8 mouse cellular contexts compared by ENCODE assay signal in genomic region chr4:147936331-147936954, GRCm38 (mm10). TPM values are rescaled to one million over a fixed set of nuclear protein-coding genes. Genes with fewer than 3 reads are reported as not detected.
DNase-seq lines count a peak whose midpoint lies in the region; ATAC-seq and TF ChIP-seq lines count a peak whose summit lies in the region.

TSS of gene Plod1 (minus strand) at chr4:147936767.

- TF ChIP-seq CTCF in layer of hippocampus, adult 2 months (conservative IDR thresholded peaks at IDR 0.05) = no peak
- no peak for TF ChIP-seq CTCF in lung, adult 2 months (IDR thresholded peaks at IDR 0.05; ENCODE audit: insufficient read depth, low read length)

- H3K36me3 ChIP-seq in neural tube, embryonic 15.5 days = no peaks in the 10 kb centered on the region

- peak; percentile 89 for DNase-seq in MN1 (ENCODE audit: low spot score)
- DNase-seq in cerebellum, adult 9-11 months = peak; percentile 69
- peak; percentile 90 for DNase-seq in heart, postnatal 4 days
- DNase-seq in layer of hippocampus, adult 2 months (ENCODE audit: low spot score in 2 of 2) = peak; percentile 79 to 80
- DNase-seq in lung, adult 2 months = peak; percentile 88
- peak; percentile 58 to 65 for DNase-seq in thymus, adult 18-20 months

- peak within 1 kb of the TSS; percentile 89 for H3K27ac ChIP-seq in layer of hippocampus, adult 2 months
- peak within 1 kb of the TSS; percentile 69 for H3K27ac ChIP-seq in neural tube, embryonic 15.5 days (replicated peaks)

- H3K4me3 ChIP-seq in layer of hippocampus, adult 2 months = peak within 1 kb of the TSS; percentile 82
- H3K4me3 ChIP-seq in lung, adult 2 months (replicated peaks; ENCODE audit: extremely low read depth, low read depth, low read length) = peak within 1 kb of the TSS; percentile 93
- peak within 1 kb of the TSS; percentile 53 for H3K4me3 ChIP-seq in neural tube, embryonic 15.5 days (replicated peaks)

- peak within 1 kb of the TSS; percentile 85 for H3K4me2 ChIP-seq in neural tube, embryonic 15.5 days

- peak; percentile 92; the same call in 1 of the 2 replicates for TF ChIP-seq POLR2A in lung, adult 2 months (IDR thresholded peaks at IDR 0.05; ENCODE audit: borderline replicate concordance, extremely low read depth, low read depth, low read length)

- H3K27me3 ChIP-seq in neural tube, embryonic 15.5 days (replicated peaks) = no peaks in the 10 kb centered on the region

- peaks cover 12% of the 10 kb centered on the region for H3K4me1 ChIP-seq in lung, adult 2 months (ENCODE audit: control insufficient read depth, insufficient read depth, low read length)
- peaks cover 20% of the 10 kb centered on the region for H3K4me1 ChIP-seq in neural tube, embryonic 15.5 days

- ATAC-seq in frontal cortex, adult (ENCODE audit: low TSS enrichment) = peak; percentile 48
- peak; percentile 29; the same call in 1 of the 2 replicates for ATAC-seq in neural tube, embryonic 15.5 days (ENCODE audit: low FRiP score)

- peak within 1 kb of the TSS; percentile 59 for H3K9ac ChIP-seq in neural tube, embryonic 15.5 days (replicated peaks)

- under 1% methylated on average over 51 of the region's 51 CpGs for WGBS in lung, adult 2 months
- WGBS in neural tube, embryonic 15.5 days = under 1% methylated on average over 51 of the region's 51 CpGs

- no peaks in the 10 kb centered on the region for H3K9me3 ChIP-seq in neural tube, embryonic 15.5 days (replicated peaks)

RNA-seq across cellular contexts. Expression of gene Plod1, which starts in this region (rescaled TPM):
- 10 to 100 TPM; 80.9 to 82.5 TPM for total RNA-seq in heart, postnatal 4 days (2021)
- total RNA-seq in layer of hippocampus, adult 2 months (2021) = 10 to 100 TPM; 16.4 to 21.5 TPM
- 45.0 and 62.2 TPM in 2 replicates for polyA plus RNA-seq in lung, adult 2 months (2012; rRNA removed)
- polyA plus RNA-seq in neural tube, embryonic 15.5 days (2015; fragmentation: Nextera tagmentation; extraction: Ambion mirVana) = 29.2 and 31.8 TPM in 2 replicates

Comparison
In these comparisons a context has a peak if more than half of its experiments do, and no peak if none do; other contexts are left out.
1. Peak in every context shown above with its lines: DNase-seq, ATAC-seq, H3K4me3 ChIP-seq and H3K27ac ChIP-seq.